Mouse (Mus musculus) embryo, embryonic 11.5 days (tissue): ENCODE data around the gene Cd4.
"Not testable (repeated sequence)": the region's sequence is repeated elsewhere in the genome, so short reads cannot be mapped to it uniquely, and the experiment has no call there.

Experiments used
- DNase-seq: peaks from one replicate; pipeline ENCODE4 v3.0.0-alpha.2; 2012; ENCODE audit warnings: low read depth, low spot score

The Cd4 gene

GRCm38 (mm10) chr6:124854647-124855046 lies 33.4 kb downstream of the Cd4 start:
- no peak for DNase-seq

- DNase-seq: no peak
Observed at GRCm38 (mm10) chr6:124850535-124850934, 37.5 kb downstream of the Cd4 start.

- DNase-seq: peak; percentile 88
Observed at GRCm38 (mm10) chr6:124847305-124847704, 40.7 kb downstream of the Cd4 start.

- no peak for DNase-seq
Observed at GRCm38 (mm10) chr6:124840241-124841167, 47.5 kb downstream of the Cd4 start, which contains the start of gene Gnb3. TSS of gene Gnb3 (minus strand) at chr6:124840275.

GRCm38 (mm10) chr6:124839805-124840204 lies 48.2 kb downstream of the Cd4 start:
- no peak for DNase-seq

- DNase-seq: no peak
Observed at GRCm38 (mm10) chr6:124836411-124836810, 51.6 kb downstream of the Cd4 start.

- no peak for DNase-seq
Observed at GRCm38 (mm10) chr6:124835531-124835930, 52.5 kb downstream of the Cd4 start.

GRCm38 (mm10) chr6:124834512-124835081 lies 53.4 kb downstream of the Cd4 start:
- DNase-seq: no peak

GRCm38 (mm10) chr6:124831649-124832048 lies 56.4 kb downstream of the Cd4 start:
- DNase-seq: no peak

- not testable (repeated sequence) for DNase-seq
Observed at GRCm38 (mm10) chr6:124831199-124831598, 56.8 kb downstream of the Cd4 start.

- DNase-seq: peak; percentile 89
Observed at GRCm38 (mm10) chr6:124829799-124830700, 58.0 kb downstream of the Cd4 start.

GRCm38 (mm10) chr6:124828868-124829798 lies 58.9 kb downstream of the Cd4 start, which contains the start of the genes Usp5 and Cdca3:
TSS of gene Usp5 (minus strand) at chr6:124829484.
TSS of gene Cdca3 (plus strand) at chr6:124829547.
- DNase-seq: peak; percentile 99

- no peak for DNase-seq
Observed at GRCm38 (mm10) chr6:124828101-124828592, 59.9 kb downstream of the Cd4 start.

GRCm38 (mm10) chr6:124822049-124822448 lies 66.0 kb downstream of the Cd4 start:
- DNase-seq: no peak

GRCm38 (mm10) chr6:124820891-124821290 lies 67.1 kb downstream of the Cd4 start:
- no peak for DNase-seq

- DNase-seq: no peak
Observed at GRCm38 (mm10) chr6:124817971-124818370, 70.0 kb downstream of the Cd4 start.

GRCm38 (mm10) chr6:124817563-124817962 lies 70.5 kb downstream of the Cd4 start:
- no peak for DNase-seq

- no peak for DNase-seq
Observed at GRCm38 (mm10) chr6:124817125-124817524, 70.9 kb downstream of the Cd4 start.

- DNase-seq: no peak
Observed at GRCm38 (mm10) chr6:124816611-124817010, 71.4 kb downstream of the Cd4 start.
